Mouse (Mus musculus): Measurements from ENCODE around the gene Msx1. TPM values are rescaled to one million over a fixed set of nuclear protein-coding genes. Genes with fewer than 3 reads are reported as not detected.
A peak's percentile ranks its signal among the peaks of the same experiment; 100 is the strongest.

Msx1 gene
- total RNA-seq, 1 experiment from 2014 or later, result not detected

- no peak for ATAC-seq (replicated peaks in 1 of 2; ENCODE audit: insufficient read depth in 1 of 2, low FRiP score in 2 of 2, low TSS enrichment in 1 of 2, low read depth in 1 of 2, poor library complexity in 2 of 2, severe bottlenecking in 2 of 2)
These were observed 6.5 kb downstream of the Msx1 start for GRCm38 (mm10) chr5:37817658-37818532.

- ATAC-seq (replicated peaks in 1 of 2; ENCODE audit: insufficient read depth in 1 of 2, low FRiP score in 2 of 2, low TSS enrichment in 1 of 2, low read depth in 1 of 2, poor library complexity in 2 of 2, severe bottlenecking in 2 of 2), result 0 out of 4 replicates have a peak, but pooled peaks of 1 of the 2 experiments have one; percentile 19
These were observed 7.3 kb downstream of the Msx1 start for GRCm38 (mm10) chr5:37816907-37817657.

GRCm38 (mm10) chr5:37815909-37816308 lies 8.5 kb downstream of the Msx1 start:
- no peak for ATAC-seq (replicated peaks in 1 of 2; ENCODE audit: insufficient read depth in 1 of 2, low FRiP score in 2 of 2, low TSS enrichment in 1 of 2, low read depth in 1 of 2, poor library complexity in 2 of 2, severe bottlenecking in 2 of 2)

- no peak for ATAC-seq (replicated peaks in 1 of 2; ENCODE audit: insufficient read depth in 1 of 2, low FRiP score in 2 of 2, low TSS enrichment in 1 of 2, low read depth in 1 of 2, poor library complexity in 2 of 2, severe bottlenecking in 2 of 2)
These were observed 10.2 kb downstream of the Msx1 start for GRCm38 (mm10) chr5:37814169-37814568.

- ATAC-seq (replicated peaks in 1 of 2; ENCODE audit: insufficient read depth in 1 of 2, low FRiP score in 2 of 2, low TSS enrichment in 1 of 2, low read depth in 1 of 2, poor library complexity in 2 of 2, severe bottlenecking in 2 of 2), result no peak
These were observed 19.1 kb downstream of the Msx1 start for GRCm38 (mm10) chr5:37805291-37805690.

GRCm38 (mm10) chr5:37804512-37805118 lies 19.8 kb downstream of the Msx1 start:
- ATAC-seq (replicated peaks in 1 of 2; ENCODE audit: insufficient read depth in 1 of 2, low FRiP score in 2 of 2, low TSS enrichment in 1 of 2, low read depth in 1 of 2, poor library complexity in 2 of 2, severe bottlenecking in 2 of 2), result no peak

GRCm38 (mm10) chr5:37797251-37797650 lies 27.1 kb downstream of the Msx1 start:
- ATAC-seq (replicated peaks in 1 of 2; ENCODE audit: insufficient read depth in 1 of 2, low FRiP score in 2 of 2, low TSS enrichment in 1 of 2, low read depth in 1 of 2, poor library complexity in 2 of 2, severe bottlenecking in 2 of 2), result no peak

GRCm38 (mm10) chr5:37796751-37797150 lies 27.6 kb downstream of the Msx1 start:
- no peak for ATAC-seq (replicated peaks in 1 of 2; ENCODE audit: insufficient read depth in 1 of 2, low FRiP score in 2 of 2, low TSS enrichment in 1 of 2, low read depth in 1 of 2, poor library complexity in 2 of 2, severe bottlenecking in 2 of 2)

- no peak for ATAC-seq (replicated peaks in 1 of 2; ENCODE audit: insufficient read depth in 1 of 2, low FRiP score in 2 of 2, low TSS enrichment in 1 of 2, low read depth in 1 of 2, poor library complexity in 2 of 2, severe bottlenecking in 2 of 2)
These were observed 28.7 kb downstream of the Msx1 start for GRCm38 (mm10) chr5:37795691-37796090.

- no peak for ATAC-seq (replicated peaks in 1 of 2; ENCODE audit: insufficient read depth in 1 of 2, low FRiP score in 2 of 2, low TSS enrichment in 1 of 2, low read depth in 1 of 2, poor library complexity in 2 of 2, severe bottlenecking in 2 of 2)
These were observed 32.2 kb downstream of the Msx1 start for GRCm38 (mm10) chr5:37792154-37792553.

- no peak for ATAC-seq (replicated peaks in 1 of 2; ENCODE audit: insufficient read depth in 1 of 2, low FRiP score in 2 of 2, low TSS enrichment in 1 of 2, low read depth in 1 of 2, poor library complexity in 2 of 2, severe bottlenecking in 2 of 2)
These were observed 39.5 kb downstream of the Msx1 start for GRCm38 (mm10) chr5:37784847-37785391.

GRCm38 (mm10) chr5:37783306-37783705 lies 41.1 kb downstream of the Msx1 start:
- no peak for ATAC-seq (replicated peaks in 1 of 2; ENCODE audit: insufficient read depth in 1 of 2, low FRiP score in 2 of 2, low TSS enrichment in 1 of 2, low read depth in 1 of 2, poor library complexity in 2 of 2, severe bottlenecking in 2 of 2)

- no peak for ATAC-seq (replicated peaks in 1 of 2; ENCODE audit: insufficient read depth in 1 of 2, low FRiP score in 2 of 2, low TSS enrichment in 1 of 2, low read depth in 1 of 2, poor library complexity in 2 of 2, severe bottlenecking in 2 of 2)
These were observed 48.7 kb downstream of the Msx1 start for GRCm38 (mm10) chr5:37775681-37776080.

GRCm38 (mm10) chr5:37774011-37774410 lies 50.4 kb downstream of the Msx1 start:
- no peak for ATAC-seq (replicated peaks in 1 of 2; ENCODE audit: insufficient read depth in 1 of 2, low FRiP score in 2 of 2, low TSS enrichment in 1 of 2, low read depth in 1 of 2, poor library complexity in 2 of 2, severe bottlenecking in 2 of 2)

GRCm38 (mm10) chr5:37770870-37771269 lies 53.5 kb downstream of the Msx1 start:
- ATAC-seq (replicated peaks in 1 of 2; ENCODE audit: insufficient read depth in 1 of 2, low FRiP score in 2 of 2, low TSS enrichment in 1 of 2, low read depth in 1 of 2, poor library complexity in 2 of 2, severe bottlenecking in 2 of 2), result no peak
